Mouse (Mus musculus) limb, embryonic 15.5 days (tissue): ENCODE measurements around the gene Faf2. TPM values are rescaled to one million over a fixed set of nuclear protein-coding genes. Genes with fewer than 3 reads are reported as not detected.

ENCODE experiments used
- ATAC-seq: fragments of 200-750 bp; cut with Nextera tagmentation; 2 replicates; pipeline ENCODE4 v1.8.0; 2017; ENCODE audit warnings: low read depth, moderate TSS enrichment; ENCODE audit not compliant: insufficient number of reproducible peaks, low FRiP score, low TSS enrichment
- H3K27ac ChIP-seq: fragments of 300-500 bp; sonication (generic); 2 replicates; pipeline ENCODE4 v1.5.1; 2015; ENCODE audit warnings: moderate library complexity, mild to moderate bottlenecking, inconsistent platforms
- H3K27me3 ChIP-seq: fragments of 300-500 bp; sonication (generic); 2 replicates; pipeline ENCODE4 v1.6.1; 2015; ENCODE audit warnings: inconsistent platforms
- H3K36me3 ChIP-seq: fragments of 300-500 bp; sonication (generic); 2 replicates; pipeline ENCODE4 v1.6.1; 2015; ENCODE audit warnings: inconsistent platforms
- H3K4me1 ChIP-seq: fragments of 300-500 bp; sonication (generic); 2 replicates; pipeline ENCODE4 v1.6.1; 2015; ENCODE audit warnings: inconsistent platforms
- H3K4me2 ChIP-seq: fragments of 300-500 bp; sonication (generic); 2 replicates; pipeline ENCODE4 v1.6.1; 2015; ENCODE audit warnings: mild to moderate bottlenecking, inconsistent platforms
- H3K4me3 ChIP-seq: fragments of 300-500 bp; sonication (generic); 2 replicates; pipeline ENCODE4 v1.5.1; 2015; ENCODE audit warnings: mild to moderate bottlenecking, inconsistent platforms
- H3K9ac ChIP-seq: fragments of 300-500 bp; sonication (generic); 2 replicates; pipeline ENCODE4 v1.6.1; 2015; ENCODE audit warnings: inconsistent platforms
- H3K9me3 ChIP-seq: fragments of 300-500 bp; sonication (generic); 2 replicates; pipeline ENCODE4 v1.6.1; 2016; ENCODE audit warnings: inconsistent platforms
- WGBS: fragments of 180-500 bp; shearing (Covaris S2); methylation state at CpG from one replicate; pipeline ENCODE4 v1.1.7; 2015; 5-methylcytosine and 5-hydroxymethylcytosine counted together
- polyA plus RNA-seq: library from polyadenylated mRNA; unstranded; fragments of >200 nt; fragmentation: Nextera tagmentation; extraction: Ambion mirVana; gene quantifications from 2 replicates; pipeline ENCODE4 v1.2.1, GENCODE M21; 2015

Faf2 gene
- polyA plus RNA-seq = 81.9 and 84.9 TPM in 2 replicates

GRCm38 (mm10) chr13:54621155-54621932 lies at the start of gene Faf2:
Gene Faf2, plus strand, starts transcription at chr13:54621784.
- Histone ChIP-seq H3K4me2 (peak within 1 kb of the TSS; percentile 86), H3K9ac (peak within 1 kb of the TSS; percentile 89), H3K36me3 (no peaks in the 10 kb centered on the region), H3K27me3 (no peaks in the 10 kb centered on the region), H3K4me3 (peak within 1 kb of the TSS; percentile 91), H3K4me1 (peaks cover 13% of the 10 kb centered on the region), H3K27ac (peak within 1 kb of the TSS; percentile 87), H3K9me3 (no peaks in the 10 kb centered on the region)
- WGBS = 11% methylated on average over 44 of the region's 44 CpGs
- ATAC-seq = peak; percentile 97

DNA sequence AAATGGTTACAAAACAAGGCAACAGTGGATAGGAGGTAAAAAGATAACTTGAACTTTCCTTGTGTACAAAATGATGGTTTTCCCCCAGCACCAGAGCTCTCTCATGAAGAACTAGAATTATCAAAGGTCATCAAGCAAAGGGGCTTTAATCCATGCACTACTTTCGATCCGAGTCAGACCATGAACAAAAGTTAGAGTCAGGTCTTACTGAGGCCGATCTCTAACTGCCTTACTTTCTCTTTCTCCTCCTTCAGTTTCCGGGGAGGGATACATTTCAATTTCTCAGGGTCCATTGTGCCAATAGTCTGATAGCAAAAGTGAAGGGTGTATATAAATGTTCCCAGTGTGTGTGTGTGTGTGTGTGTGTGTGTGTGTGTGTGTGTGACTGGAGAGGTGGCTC lies 49.0 kb upstream of the Faf2 start:
- no peak overlapping the region for H3K27ac ChIP-seq
- no peak overlapping the region for H3K4me3 ChIP-seq
- peaks cover 14% of the 10 kb centered on the region for H3K4me1 ChIP-seq
- ATAC-seq = no peak
- H3K36me3 ChIP-seq = peaks cover 7% of the 10 kb centered on the region; the same call in 1 of the 2 replicates
- no peak overlapping the region for H3K9ac ChIP-seq
- no peak overlapping the region for H3K4me2 ChIP-seq
- H3K9me3 ChIP-seq = no peaks in the 10 kb centered on the region
- peaks cover 3% of the 10 kb centered on the region; the same call in 1 of the 2 replicates for H3K27me3 ChIP-seq
- WGBS = 83% methylated on average over 4 of the region's 4 CpGs

- H3K4me2 ChIP-seq = peak within 1 kb of the TSS; percentile 86
- H3K27me3 ChIP-seq = peaks cover 3% of the 10 kb centered on the region; the same call in 1 of the 2 replicates
- H3K9me3 ChIP-seq = no peaks in the 10 kb centered on the region
- H3K4me1 ChIP-seq = peaks cover 16% of the 10 kb centered on the region
- peak within 1 kb of the TSS; percentile 97 for H3K4me3 ChIP-seq
- H3K36me3 ChIP-seq = peaks cover 31% of the 10 kb centered on the region; the same call in 1 of the 2 replicates
- under 1% methylated on average over 55 of the region's 55 CpGs for WGBS
- ATAC-seq = peak; percentile 85
- peak within 1 kb of the TSS; percentile 84 for H3K27ac ChIP-seq
- peak within 1 kb of the TSS; percentile 86 for H3K9ac ChIP-seq
These were observed 46.6 kb upstream of the Faf2 start, which contains the start of gene Arl10 for GRCm38 (mm10) chr13:54574854-54575481. Gene Arl10, plus strand, starts transcription at chr13:54575015.

DNA sequence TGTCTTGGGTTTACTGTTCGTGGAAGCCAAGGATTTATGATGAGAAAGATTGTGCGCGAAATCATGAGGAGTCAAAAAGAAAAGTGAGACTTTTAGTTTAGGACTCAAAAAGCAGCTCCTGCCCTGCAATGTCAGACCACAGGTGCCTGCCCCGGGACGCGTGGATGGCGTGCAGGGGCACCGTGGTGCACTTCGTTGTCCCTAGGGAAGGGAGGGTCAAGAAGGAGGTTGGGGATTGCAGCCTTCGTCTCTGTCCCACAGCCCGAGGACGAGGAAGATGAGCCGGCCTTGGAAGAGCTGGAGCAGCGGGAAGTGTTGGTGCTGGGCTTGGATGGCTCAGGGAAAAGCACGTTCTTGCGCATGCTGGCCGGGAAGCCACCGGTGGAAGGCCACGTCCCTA lies 46.1 kb upstream of the Faf2 start:
- Histone ChIP-seq H3K4me3 (peak overlapping the region; percentile 97), H3K4me1 (peaks cover 16% of the 10 kb centered on the region), H3K4me2 (peak overlapping the region; percentile 86), H3K27me3 (peaks cover 3% of the 10 kb centered on the region; the same call in 1 of the 2 replicates), H3K9me3 (no peaks in the 10 kb centered on the region), H3K9ac (peak overlapping the region; percentile 86), H3K36me3 (peaks cover 36% of the 10 kb centered on the region), H3K27ac (peak overlapping the region; percentile 84; the same call in 1 of the 2 replicates)
- 1% methylated on average over 19 of the region's 19 CpGs for WGBS
- ATAC-seq = no peak; the same call in 1 of the 2 replicates

DNA sequence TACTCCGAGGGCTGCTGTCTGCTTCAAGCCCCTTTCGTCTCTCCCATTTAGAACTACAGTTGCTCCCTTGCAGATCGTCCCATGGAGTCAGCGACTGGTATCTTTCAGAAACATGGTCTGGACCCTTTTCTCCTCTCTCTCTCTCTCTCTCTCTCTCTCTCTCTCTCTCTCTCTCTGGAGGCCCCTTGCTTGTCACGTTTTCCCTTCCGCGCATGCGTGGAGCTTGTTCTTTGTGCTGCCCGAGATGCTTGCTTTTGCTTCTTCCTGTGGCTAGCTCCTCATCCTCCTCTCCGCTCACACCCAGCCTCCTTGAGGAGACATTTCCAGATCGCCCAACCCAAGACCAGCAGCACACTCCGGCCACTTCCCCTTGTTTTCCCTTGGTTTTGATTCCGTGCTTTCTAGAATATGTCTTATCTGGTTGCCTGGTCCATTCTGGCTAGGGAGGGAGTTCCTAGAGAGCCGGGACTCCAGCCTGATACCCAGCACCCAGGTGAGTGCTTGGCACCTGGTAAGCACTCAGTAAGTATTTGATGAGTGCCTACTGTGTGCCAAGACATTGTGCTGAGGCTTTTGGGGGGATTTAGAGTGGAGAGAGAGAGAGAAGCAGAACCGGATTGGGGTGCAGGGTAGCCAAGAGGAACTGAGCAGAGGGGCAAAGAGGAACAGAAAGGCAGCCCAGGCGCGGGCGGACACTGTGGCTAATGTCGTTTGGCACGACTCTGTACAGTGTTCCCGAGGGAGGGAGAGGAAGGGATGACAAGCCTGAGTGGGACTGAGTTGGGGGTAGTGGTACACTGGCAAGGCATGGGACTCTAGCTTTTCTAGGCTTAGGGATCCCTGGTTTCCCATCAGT lies 43.7 kb upstream of the Faf2 start:
- Histone ChIP-seq H3K27ac (no peak overlapping the region), H3K4me3 (no peak overlapping the region)

GRCm38 (mm10) chr13:54581385-54581784 lies 40.2 kb upstream of the Faf2 start:
- 69% methylated on average over 2 of the region's 2 CpGs for WGBS
- Histone ChIP-seq H3K27ac (no peak overlapping the region), H3K36me3 (peaks cover 94% of the 10 kb centered on the region), H3K4me1 (0 out of 2 replicates have a peak, but pooled peaks cover 3% of the 10 kb centered on the region), H3K27me3 (no peaks in the 10 kb centered on the region), H3K4me2 (no peak overlapping the region), H3K9ac (no peak overlapping the region), H3K9me3 (no peaks in the 10 kb centered on the region), H3K4me3 (no peak overlapping the region)
- ATAC-seq = no peak

More for the DNA sequence above, 43.7 kb upstream of the Faf2 start:
- WGBS = 84% methylated on average over 21 of the region's 21 CpGs
- Histone ChIP-seq H3K36me3 (peaks cover 60% of the 10 kb centered on the region), H3K27me3 (peaks cover 3% of the 10 kb centered on the region; the same call in 1 of the 2 replicates), H3K9ac (no peak overlapping the region), H3K9me3 (no peaks in the 10 kb centered on the region), H3K4me1 (peaks cover 16% of the 10 kb centered on the region), H3K4me2 (no peak overlapping the region)
- no peak for ATAC-seq

DNA sequence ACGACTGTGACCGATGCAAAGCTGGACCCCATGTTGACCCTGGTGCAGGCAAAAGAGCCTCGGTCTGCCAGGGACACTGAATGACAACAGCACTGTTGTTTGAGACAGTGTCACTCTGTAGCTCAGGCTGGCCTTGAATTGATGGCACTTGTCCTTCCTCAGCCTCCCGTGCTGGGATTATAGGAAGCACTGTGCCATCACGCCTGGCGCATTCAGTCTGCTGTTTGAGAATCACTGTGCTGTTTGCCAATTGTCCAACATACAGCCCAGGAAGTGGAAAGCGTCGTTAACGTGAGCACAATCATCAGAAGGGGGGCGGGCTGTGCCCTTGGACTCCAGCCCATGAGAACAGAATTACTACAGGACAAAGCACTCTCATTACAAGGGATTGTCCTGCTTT lies 39.5 kb upstream of the Faf2 start:
- Histone ChIP-seq H3K4me3 (no peak overlapping the region), H3K36me3 (peaks cover 96% of the 10 kb centered on the region), H3K27ac (no peak overlapping the region; the same call in 1 of the 2 replicates), H3K4me2 (no peak overlapping the region), H3K9me3 (no peaks in the 10 kb centered on the region), H3K27me3 (no peaks in the 10 kb centered on the region), H3K9ac (no peak overlapping the region), H3K4me1 (0 out of 2 replicates have a peak, but pooled peaks cover 3% of the 10 kb centered on the region)
- no peak for ATAC-seq
- 81% methylated on average over 10 of the region's 10 CpGs for WGBS

GRCm38 (mm10) chr13:54582860-54583259 lies 38.7 kb upstream of the Faf2 start:
- 84% methylated on average over 5 of the region's 5 CpGs for WGBS
- no peak for ATAC-seq
- no peaks in the 10 kb centered on the region for H3K27me3 ChIP-seq
- no peak overlapping the region for H3K4me2 ChIP-seq
- no peaks in the 10 kb centered on the region for H3K4me1 ChIP-seq
- peaks cover 94% of the 10 kb centered on the region for H3K36me3 ChIP-seq
- no peak overlapping the region for H3K4me3 ChIP-seq
- H3K9me3 ChIP-seq = no peaks in the 10 kb centered on the region
- H3K27ac ChIP-seq = no peak overlapping the region
- H3K9ac ChIP-seq = no peak overlapping the region

DNA sequence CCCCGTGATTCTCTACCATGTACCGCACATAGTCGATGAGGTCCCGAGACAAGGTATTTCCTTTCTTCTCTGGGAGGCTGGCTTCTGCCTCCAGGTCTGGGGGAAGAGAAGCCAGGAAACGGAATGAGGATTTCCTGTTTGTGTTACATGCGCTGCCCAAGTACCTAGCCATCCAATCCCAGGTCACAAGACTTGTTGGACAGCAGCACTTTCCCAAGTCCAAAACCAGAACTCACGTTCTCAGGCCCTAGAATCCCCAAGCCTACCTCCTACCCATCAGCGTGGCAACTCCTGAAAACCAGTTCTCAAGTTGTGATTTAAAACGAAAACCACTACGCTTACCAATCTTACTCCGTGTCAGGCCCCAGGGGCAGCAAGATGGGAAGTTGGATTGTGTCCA lies 35.8 kb upstream of the Faf2 start:
- H3K4me1 ChIP-seq = peaks cover 9% of the 10 kb centered on the region
- H3K4me3 ChIP-seq = no peak overlapping the region
- no peak overlapping the region for H3K9ac ChIP-seq
- H3K9me3 ChIP-seq = no peaks in the 10 kb centered on the region
- no peak for ATAC-seq
- no peak overlapping the region for H3K4me2 ChIP-seq
- H3K36me3 ChIP-seq = peaks cover 70% of the 10 kb centered on the region
- 89% methylated on average over 11 of the region's 11 CpGs for WGBS
- H3K27ac ChIP-seq = no peak overlapping the region
- no peaks in the 10 kb centered on the region for H3K27me3 ChIP-seq

DNA sequence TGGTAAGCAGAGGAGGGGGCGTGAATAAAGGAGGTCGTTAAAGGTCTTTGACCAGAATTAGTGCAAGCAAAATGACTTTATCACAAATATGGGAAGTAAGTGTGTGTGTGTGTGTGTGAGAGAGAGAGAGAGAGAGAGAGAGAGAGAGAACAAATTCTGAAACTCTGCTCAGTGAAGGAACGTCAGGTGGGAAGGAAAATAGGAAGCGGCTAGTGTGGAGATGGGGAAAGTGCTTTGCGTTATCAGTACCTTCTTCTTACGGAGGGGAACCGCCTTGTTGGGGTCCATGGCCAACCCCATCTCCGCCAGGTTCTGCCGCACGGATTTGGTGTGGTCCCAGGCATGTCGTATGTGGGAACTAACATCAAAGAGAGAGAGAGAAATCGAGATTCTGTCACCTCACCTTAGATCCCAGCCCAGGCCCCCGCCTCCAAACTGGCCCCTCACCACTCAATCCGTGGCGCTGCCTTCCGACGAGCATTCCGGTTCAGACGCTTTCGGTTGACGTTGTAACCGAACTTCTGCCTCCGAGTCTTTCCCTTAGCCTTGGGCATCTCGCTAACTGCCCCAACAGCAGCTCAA lies 32.1 kb upstream of the Faf2 start:
- no peak for ATAC-seq
- peaks cover 43% of the 10 kb centered on the region for H3K36me3 ChIP-seq
- peak overlapping the region; percentile 59 for H3K4me2 ChIP-seq
- H3K4me1 ChIP-seq = peaks cover 17% of the 10 kb centered on the region
- WGBS = 1% methylated on average over 24 of the region's 24 CpGs
- peak overlapping the region; percentile 81 for H3K4me3 ChIP-seq
- peak overlapping the region; percentile 55 for H3K9ac ChIP-seq
- H3K27me3 ChIP-seq = no peaks in the 10 kb centered on the region
- peak overlapping the region; percentile 93 for H3K27ac ChIP-seq
- no peaks in the 10 kb centered on the region for H3K9me3 ChIP-seq
